Mouse (Mus musculus) ES-E14 (cell line): ENCODE results near the gene Rapgef3.

Experiments used
- ZC3H11A ChIP-seq: IDR thresholded peaks from 2 replicates; pipeline ENCODE4 v1.6.1; 2012; ENCODE audit warnings: low read depth, mild to moderate bottlenecking, inconsistent platforms, low read length, borderline replicate concordance
- ZNF384 ChIP-seq: IDR thresholded peaks from 2 replicates; pipeline ENCODE4 v1.6.1; 2012; ENCODE audit warnings: low read depth, low read length, inconsistent platforms

- no peak for TF ChIP-seq ZC3H11A
- no peak for TF ChIP-seq ZNF384
Measured at GRCm38 (mm10) chr15:97746748-97747147, 21.0 kb downstream of the Rapgef3 start.
